Mouse (Mus musculus) brain, embryonic 18.5 days (tissue): ENCODE results near the gene Zfp941.
A peak's percentile ranks its signal among the peaks of the same experiment; 100 is the strongest.

Experiments
- DNase-seq: peaks from one replicate; pipeline ENCODE4 v3.0.0-alpha.2; 2012; ENCODE audit warnings: low read depth, low spot score

Gene Zfp941

GRCm38 (mm10) chr7:140821653-140822329 is at the start of gene Zfp941:
Gene Zfp941, minus strand, starts transcription at chr7:140822178.
- peak; percentile 66 for DNase-seq

DNA sequence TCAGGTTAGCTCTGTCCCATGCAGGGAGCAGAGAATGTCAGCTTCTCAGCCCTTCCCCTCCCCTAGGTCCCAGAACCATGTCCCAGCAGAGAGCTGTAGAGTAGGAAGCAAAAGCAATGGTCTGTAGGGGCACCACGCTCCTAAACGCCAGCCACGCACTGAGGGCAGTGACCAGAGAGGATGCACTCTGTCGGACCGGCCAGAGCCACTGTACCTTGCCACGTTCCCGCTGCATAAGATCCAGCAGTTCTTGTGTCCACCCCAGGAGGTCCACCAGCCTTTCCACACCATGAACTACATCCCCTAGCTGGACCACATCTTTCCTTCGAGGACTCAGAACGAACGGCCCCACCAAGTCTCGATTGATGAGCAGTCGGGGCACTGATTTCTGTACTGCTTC is 42.8 kb upstream of the Zfp941 start:
- DNase-seq: no peak

- no peak for DNase-seq
Measured at GRCm38 (mm10) chr7:140860728-140861127, 38.8 kb upstream of the Zfp941 start.

DNA sequence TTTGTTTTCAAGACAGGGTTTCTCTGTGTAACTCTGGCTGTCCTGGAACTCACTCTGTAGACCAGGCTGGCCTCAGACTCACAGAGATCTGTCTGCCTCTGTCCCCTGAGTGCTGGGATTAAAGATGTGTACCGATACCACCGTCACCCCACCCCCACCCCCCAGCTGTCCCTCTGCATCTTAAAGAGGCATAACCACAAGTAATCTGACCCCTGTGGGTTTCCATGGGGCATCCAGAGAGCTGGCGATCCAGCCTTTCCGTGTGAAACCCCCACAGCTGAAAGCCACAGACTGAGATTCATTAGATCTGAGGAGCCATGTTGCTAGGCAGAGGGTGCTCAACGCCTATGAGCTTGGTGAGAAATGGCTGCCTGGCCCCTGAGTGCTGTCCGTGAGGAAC is 38.0 kb upstream of the Zfp941 start:
- no peak for DNase-seq

DNA sequence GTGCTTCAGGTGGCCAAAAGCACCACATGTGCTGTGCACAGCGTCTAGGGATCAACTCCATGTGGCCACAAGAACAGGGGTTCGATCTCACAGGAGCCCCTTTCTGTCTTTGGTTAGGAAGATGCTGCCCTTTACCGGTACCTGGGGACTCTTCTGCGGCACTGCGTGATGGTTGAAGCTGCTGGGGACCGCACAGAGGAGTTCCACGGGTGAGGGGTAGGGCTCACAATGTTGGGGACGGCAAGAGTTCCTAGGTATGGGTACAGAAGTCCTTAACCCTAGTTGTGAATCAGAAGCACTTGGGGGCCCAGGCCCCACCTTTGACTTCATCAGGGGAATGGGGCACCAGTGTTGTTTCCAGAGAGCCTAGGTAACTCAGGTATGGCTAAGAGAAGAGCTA is 36.8 kb upstream of the Zfp941 start:
- DNase-seq: no peak

- DNase-seq: no peak
Measured at GRCm38 (mm10) chr7:140857550-140858505, 35.9 kb upstream of the Zfp941 start, which contains the start of gene Bet1l. Gene Bet1l, minus strand, starts transcription at chr7:140857577.

DNA sequence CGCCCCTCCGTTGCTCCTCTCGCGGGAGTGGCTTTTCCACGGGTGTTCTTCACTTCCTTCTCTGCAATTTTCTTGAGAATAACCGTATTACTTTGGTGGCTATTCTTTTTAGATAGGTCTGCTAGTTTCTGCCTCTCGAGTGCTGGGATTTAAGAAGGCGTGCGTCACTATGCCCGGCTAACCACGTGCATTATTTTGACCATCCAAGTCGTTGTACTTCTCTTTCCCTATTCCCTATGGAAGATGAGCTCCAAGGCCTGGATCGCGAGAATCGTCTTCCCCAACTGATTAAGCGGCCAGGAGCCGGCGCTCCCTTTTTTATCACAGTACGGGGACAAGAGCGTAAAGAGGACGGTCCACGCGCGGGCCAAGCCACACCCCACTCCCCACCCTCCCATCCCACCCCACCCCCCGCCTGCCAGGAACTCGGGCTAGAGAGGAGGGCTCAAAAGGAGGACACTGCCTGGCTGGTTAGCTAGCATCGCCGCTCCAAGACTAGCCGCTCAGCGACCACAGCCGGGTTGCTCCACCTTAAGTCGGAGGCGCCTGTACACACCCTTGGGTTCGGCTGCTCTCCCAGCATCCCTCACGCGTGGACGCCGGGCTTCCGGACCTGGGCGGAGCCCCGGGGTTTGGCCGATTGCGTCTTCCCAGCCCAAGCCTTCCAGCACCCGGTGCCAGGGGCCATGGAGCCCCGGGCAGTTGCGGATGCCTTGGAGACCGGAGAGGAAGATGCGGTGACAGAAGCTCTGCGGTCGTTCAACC is 35.0 kb upstream of the Zfp941 start, which contains the start of gene Ric8a:
Ric8a (plus strand) TSS at position 173 of the 765 bp plus-strand sequence.
- peak; percentile 54 for DNase-seq

DNA sequence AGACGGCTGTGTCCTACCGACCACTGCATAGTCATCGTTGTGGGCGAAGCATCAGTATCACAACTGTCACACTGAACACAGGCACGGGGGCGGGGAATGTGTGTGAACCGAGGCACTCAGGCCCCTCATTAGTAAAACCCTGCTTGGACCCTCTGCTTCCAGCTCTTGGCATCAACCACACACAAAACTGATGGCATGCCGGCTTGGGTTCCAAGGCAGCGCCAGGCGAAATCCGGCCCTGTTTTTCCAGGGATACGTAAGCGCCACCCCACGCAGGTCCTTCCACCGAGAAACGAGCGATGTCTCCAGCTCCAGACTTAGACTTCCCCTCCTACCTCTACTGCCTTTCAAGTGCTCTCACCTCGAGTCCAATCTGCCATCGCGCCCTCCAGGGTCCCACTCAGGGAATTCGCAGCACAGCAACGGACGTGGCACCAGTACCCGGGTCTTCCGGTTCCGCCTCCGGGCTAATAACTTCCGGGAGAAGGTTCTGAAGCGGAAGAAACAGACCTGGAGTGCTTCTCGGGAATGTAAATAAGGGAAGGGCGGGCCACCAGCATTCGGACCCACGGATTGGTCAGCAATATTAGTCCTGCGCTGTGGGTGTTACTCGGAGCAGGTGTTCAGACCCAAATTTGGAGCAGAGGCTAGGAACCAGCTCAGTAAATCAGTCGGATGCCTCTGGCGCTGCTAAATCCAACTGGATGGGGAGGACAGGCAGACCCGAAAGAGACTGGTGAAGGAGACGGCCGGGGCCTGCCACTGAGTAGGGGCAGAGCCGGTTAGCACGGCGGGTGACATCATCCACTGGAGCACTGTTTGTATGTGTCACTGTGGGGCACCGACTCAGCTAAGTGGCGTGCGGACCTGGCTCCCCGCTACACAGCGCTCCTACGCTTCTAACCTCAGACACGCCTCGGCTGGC is 34.1 kb upstream of the Zfp941 start, which contains the start of gene Gm45785:
Gm45785 (minus strand) TSS at position 472 of the 925 bp plus-strand sequence.
- DNase-seq: peak; percentile 83

- DNase-seq: no peak
Measured at GRCm38 (mm10) chr7:140855181-140855580, 33.2 kb upstream of the Zfp941 start.

GRCm38 (mm10) chr7:140854483-140854882 is 32.5 kb upstream of the Zfp941 start:
- DNase-seq: no peak

GRCm38 (mm10) chr7:140853386-140853785 is 31.4 kb upstream of the Zfp941 start:
- no peak for DNase-seq

DNA sequence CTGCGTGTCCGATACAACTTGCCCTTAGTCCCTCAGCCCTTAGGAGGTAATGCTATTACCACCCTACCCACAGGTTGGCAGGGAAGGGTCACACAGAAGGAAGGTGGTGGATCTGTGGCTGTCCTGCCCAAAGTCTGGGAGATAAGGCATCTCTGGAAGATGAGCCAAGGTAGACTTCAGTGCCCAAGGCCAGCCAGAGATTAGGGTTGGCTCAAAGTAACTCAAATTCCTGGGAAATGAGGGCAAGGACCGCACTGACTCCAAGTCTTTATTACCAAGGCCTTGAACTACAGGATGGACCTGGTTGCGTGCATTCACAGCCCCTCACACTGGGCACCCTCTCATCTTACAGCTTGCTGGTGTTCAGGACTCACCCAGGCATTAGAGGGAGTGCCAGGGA is 29.9 kb upstream of the Zfp941 start:
- no peak for DNase-seq

- DNase-seq: no peak
Measured at GRCm38 (mm10) chr7:140848591-140848990, 26.6 kb upstream of the Zfp941 start.

DNA sequence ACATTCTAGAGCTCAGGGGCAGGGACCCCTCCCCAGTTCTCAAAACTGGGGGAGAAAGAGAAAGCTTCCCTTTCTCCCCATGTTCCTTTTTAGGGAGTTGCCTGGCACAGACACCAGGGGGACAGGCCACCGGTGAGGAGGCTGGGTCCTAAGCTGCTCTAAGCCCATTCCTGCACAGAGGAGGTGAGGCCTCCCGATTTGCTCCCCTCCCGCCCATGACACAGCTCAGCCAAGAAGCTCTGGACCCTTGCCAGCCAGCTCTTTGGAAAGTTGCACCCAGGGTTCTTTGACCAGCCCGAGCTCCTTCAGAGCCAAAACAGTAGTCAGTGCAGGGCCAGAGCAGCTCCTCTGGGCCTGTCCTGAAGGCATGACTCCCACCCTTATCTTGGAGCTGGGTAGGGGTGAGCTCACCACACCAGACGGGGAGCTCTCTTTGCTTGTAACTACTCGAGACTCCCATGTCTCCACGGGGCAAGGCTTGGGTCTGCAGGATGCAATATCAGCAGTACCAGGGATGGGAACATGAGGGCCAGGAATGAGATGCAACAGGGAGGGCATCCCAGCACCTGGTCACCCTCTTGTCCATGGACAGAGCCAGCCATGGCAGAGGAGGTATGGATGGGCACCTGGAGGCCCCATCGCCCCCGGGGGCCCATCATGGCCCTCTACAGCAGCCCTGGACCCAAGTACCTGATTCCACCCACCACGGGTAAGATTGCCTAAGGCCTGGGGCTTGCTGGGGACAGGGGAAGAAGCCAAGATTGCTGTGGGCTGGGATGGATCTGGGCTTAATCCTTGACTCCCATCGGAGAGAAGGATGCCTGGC is 26.0 kb upstream of the Zfp941 start, which contains the start of gene Odf3:
Odf3 (plus strand) TSS at position 51 of the 826 bp plus-strand sequence.
- no peak for DNase-seq

- no peak for DNase-seq
Measured at GRCm38 (mm10) chr7:140846676-140847075, 24.7 kb upstream of the Zfp941 start.

DNA sequence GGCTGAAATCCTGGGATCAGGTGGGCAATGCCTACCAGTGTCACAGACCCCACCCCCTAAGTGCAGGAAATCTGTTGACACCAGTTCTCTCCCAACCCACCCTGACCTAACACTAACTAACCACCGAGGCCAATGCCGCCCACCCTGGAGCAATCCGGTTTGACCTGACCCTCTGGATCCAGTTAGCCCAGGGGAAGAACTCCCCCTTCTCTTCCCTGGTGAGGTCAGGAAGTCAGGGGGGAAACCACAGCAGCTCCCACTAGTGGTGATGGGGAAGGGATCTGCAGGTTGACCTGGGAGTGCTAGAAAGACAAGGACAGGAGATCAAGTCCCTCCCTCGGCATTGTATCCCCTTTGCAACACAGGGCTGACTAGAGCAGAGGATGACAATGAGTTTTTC is 23.7 kb upstream of the Zfp941 start:
- no peak for DNase-seq

DNA sequence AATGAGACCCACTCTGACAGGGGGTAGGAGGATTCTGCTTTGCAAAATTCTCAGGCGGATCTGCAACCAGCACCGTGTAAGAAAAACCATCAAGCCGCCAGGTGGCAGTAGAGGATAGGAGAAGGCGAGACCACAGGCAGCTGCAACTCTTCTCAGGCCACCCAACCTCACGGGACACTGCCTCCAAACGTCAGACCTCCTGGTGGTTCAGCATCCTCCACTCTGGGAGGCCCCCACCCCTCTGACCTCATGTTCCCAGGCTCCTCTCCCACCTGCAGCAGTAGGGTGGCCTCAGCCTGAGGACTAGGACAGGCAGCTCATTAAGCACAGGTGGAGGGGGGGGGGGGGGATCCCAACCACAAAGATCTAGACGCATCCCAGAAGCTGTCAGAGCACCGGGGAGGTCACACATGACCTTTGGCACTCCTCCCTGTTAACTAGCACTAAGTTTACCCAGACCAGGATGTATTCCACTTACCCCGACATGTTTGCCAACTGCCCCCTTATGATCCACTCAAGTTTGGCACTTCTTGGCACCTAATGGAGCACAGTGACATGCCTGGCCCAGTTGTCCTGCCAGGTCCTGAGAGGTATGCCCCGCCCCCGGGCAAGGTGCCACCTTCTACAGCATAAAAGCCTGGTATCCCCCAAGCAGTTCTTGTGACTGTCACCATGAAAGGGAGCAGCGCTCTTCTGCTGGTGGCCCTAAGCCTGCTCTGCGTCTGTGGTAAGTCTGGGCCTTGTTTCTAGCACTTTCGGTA is 23.1 kb upstream of the Zfp941 start, which contains the start of gene Scgb1c1:
Scgb1c1 (plus strand) TSS at position 643 of the 761 bp plus-strand sequence.
- no peak for DNase-seq

DNA sequence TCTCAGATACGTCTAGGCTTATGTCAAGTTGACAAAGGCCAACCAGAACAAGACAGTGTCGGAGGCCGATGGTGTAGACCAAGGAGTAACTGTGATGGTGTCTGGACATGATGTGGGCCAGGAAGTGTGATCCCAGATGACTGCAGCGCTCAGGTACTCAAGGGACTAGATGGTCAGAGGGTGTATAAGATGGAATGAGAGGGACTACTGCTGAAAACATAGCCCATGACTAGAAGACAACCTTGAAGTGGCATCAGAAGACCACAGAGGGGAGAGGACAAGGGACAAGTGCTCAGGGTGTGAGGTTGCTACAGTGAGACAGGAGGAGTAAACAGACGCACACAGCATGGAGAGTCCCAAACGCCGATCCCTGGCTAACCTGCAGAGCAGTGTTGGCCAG is 21.8 kb upstream of the Zfp941 start:
- DNase-seq: no peak
